Mouse (Mus musculus): ENCODE measurements at regions not wholly inside any gene's neighbourhood (a gene's known extent, or its start where the extent isn't known, plus 50 kb on each side); places are given as distances from the start of the nearest gene placed in this dataset.
"Not testable (repeated sequence)": the region's sequence is repeated elsewhere in the genome, so short reads cannot be mapped to it uniquely, and the experiment has no call there.

DNA sequence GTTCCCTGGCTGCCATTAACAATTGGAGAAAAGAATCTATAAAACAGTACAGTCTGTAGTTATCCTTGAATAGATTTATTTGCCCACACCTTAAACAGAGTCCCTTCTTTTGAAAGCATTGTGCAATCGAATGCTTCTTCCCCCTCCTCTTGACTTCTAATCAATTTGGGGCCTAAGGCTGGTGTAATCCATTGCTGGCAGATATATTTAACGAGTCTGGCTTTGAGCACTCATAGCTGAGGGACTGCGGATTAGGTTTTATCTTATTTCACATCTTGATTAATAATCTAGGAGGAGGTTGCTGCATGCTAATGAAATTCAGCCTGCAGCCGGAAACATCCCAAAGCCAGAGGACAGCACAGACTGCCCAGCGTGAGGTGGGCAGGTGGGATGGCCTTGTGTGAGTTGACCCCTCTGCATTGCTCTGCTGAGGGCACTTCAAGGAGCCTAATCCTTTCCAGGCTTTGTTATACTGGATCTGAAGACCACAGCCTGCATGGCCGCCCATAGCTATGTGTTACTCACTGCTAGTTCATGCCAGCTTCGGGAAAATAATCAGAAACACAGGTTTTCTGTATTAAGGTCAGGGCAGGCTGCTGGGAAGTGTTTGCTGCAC is 163.6 kb downstream of the Mterf1b start:
- no peak for DNase-seq (ENCODE audit: low spot score in 2 of 2)

- not testable (repeated sequence) for DNase-seq (ENCODE audit: low spot score in 2 of 2)
These were observed 164.5 kb downstream of the Mterf1b start for GRCm38 (mm10) chr5:4356555-4357273.

- DNase-seq (ENCODE audit: low spot score in 2 of 2) = not testable (repeated sequence)
These were observed 169.4 kb downstream of the Mterf1b start for GRCm38 (mm10) chr5:4361547-4361946.

GRCm38 (mm10) chr5:4384719-4385118 is 192.6 kb downstream of the Mterf1b start:
- not testable (repeated sequence) for DNase-seq (ENCODE audit: low spot score in 2 of 2)

DNA sequence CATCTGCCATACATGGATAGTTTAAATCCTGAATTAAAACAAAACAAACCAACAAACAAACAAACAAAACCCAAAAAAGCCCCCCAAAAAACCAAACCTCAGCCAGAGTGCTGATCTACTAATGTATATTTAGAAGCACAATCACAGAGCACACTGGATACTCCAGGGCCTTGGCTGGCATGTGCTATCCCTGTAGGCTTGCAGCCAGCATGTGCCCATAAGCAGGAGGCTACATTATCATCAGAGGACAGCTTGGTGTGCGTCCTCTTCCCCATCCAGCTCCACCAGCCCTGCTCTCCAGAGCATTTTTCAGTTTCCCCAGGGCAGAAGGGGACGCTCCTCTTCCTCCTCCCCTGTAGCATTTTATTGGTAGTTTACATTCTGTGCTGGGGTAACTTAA is 198.9 kb downstream of the Mterf1b start:
- no peak for DNase-seq (ENCODE audit: low spot score in 2 of 2)

DNA sequence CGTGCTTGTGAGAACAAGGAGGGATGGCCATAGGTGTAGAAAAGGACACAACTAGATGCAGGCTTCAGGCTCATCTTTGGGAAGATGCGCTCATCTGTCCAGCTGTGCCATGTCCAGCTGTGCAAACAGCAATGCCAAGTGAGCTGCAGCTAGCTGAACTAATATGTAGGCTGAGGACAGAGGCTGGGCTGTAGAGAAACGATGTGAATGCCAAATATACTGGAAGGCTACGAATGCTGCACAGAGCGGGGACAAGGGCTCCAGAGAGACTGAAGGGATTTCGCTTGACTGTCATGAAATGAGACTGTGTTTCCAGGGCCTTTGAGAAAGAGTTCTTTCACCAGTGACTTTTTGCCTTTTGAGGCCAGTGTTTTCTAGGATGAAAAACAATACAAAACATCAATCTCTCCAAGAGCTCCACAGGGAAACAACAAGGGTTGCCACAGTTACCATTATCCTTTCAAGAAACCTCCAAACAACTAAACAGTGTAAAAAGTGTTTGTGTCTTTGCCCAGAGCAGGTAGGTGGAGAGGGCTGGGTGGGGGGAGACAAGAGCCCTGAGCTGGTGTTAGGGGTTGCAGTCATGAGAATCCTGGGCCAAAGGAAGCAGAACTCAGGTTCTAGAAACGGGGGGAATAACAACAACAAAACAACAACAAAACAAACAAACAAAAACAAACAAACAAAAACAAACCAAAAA is 202.3 kb downstream of the Mterf1b start:
- DNase-seq (ENCODE audit: low spot score in 2 of 2) = not testable (repeated sequence)

GRCm38 (mm10) chr5:4398087-4398486 is 205.9 kb downstream of the Mterf1b start:
- no peak for DNase-seq (ENCODE audit: low spot score in 2 of 2)

DNA sequence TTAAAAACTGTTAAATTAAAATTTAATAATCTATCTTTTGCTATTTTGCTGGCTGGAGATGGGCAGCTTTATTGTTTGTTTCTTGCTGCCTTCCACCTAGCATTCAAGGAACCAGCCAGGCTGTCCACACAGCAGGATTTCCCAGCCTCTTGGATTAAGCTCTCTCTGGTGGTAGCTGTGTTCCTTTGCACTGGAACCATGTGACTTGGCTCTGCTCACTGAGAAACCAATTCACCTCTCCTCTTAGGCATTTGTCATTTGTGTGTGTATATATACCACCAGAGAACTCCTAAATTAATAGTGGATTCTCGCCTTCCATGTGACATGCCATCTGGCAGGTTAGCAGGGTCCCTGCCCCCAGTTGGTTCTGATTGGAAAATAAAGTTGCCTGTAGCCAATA is 225.6 kb downstream of the Mterf1b start:
- DNase-seq (ENCODE audit: low spot score in 2 of 2) = no peak
